Mouse (Mus musculus): ENCODE data around the gene Kcng3.

DNA sequence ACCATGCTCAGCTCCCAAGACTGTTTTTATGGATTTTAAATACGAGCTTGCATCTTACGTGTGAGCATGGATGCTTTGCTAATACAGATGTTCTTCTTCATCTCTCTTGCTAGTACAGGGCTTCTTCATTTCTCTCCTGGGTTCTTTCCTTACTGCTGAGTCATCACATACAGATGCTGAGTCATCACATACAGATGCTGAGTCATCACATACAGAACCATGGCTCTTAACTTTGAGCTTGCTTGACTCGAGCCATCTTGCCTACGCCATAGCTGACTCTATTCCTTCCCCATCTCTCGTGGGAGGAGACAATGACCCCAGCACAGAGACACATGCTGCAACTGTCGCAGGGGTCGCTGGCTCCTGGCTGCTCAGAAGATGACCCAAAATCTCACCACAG, 76.7 kb downstream of the Kcng3 start:
- TF ChIP-seq CTCF (IDR thresholded peaks at IDR 0.05; ENCODE audit: low read depth, low read length) (no peak), POLR2A (IDR thresholded peaks at IDR 0.05; ENCODE audit: borderline replicate concordance, low read depth, low read length) (no peak)
